Mouse (Mus musculus) liver, embryonic 16.5 days (tissue): Measurements from ENCODE around the gene Speer4f2. TPM values are rescaled to one million over a fixed set of nuclear protein-coding genes. Genes with fewer than 3 reads are reported as not detected.

Source experiments
- ATAC-seq: fragments of 200-750 bp; cut with Nextera tagmentation; 2 replicates; pipeline ENCODE4 v1.8.0; 2017; ENCODE audit warnings: low read depth, mild to moderate bottlenecking, moderate number of reproducible peaks, moderate library complexity
- H3K27ac ChIP-seq: fragments of 300-500 bp; sonication (generic); 2 replicates; pipeline ENCODE4 v1.5.1; 2014; ENCODE audit warnings: mild to moderate bottlenecking, low read length
- H3K27me3 ChIP-seq: fragments of 300-500 bp; sonication (generic); 2 replicates; pipeline ENCODE4 v1.6.1; 2014; ENCODE audit warnings: low read depth, low read length, mixed read lengths; ENCODE audit not compliant: control insufficient read depth, insufficient read depth
- H3K36me3 ChIP-seq: fragments of 300-500 bp; sonication (generic); 2 replicates; pipeline ENCODE4 v1.6.1; 2014; ENCODE audit warnings: mild to moderate bottlenecking; ENCODE audit not compliant: control insufficient read depth, insufficient read depth
- H3K4me1 ChIP-seq: fragments of 300-500 bp; sonication (generic); 2 replicates; pipeline ENCODE4 v1.6.1; 2014; ENCODE audit warnings: low read depth, low read length, mixed read lengths; ENCODE audit not compliant: control insufficient read depth
- H3K4me2 ChIP-seq: fragments of 300-500 bp; sonication (generic); 2 replicates; pipeline ENCODE4 v1.6.1; 2014; ENCODE audit warnings: low read depth, low read length, mixed read lengths
- H3K4me3 ChIP-seq: fragments of 300-500 bp; sonication (generic); 2 replicates; pipeline ENCODE4 v1.5.1; 2014; ENCODE audit warnings: low read depth, mild to moderate bottlenecking, low read length
- H3K9ac ChIP-seq: fragments of 300-500 bp; sonication (generic); 2 replicates; pipeline ENCODE4 v1.6.1; 2014; ENCODE audit warnings: low read depth, low read length
- H3K9me3 ChIP-seq: fragments of 300-500 bp; sonication (generic); replicated peaks from 2 replicates; pipeline ENCODE4 v1.6.1; 2016; ENCODE audit warnings: low read length; ENCODE audit not compliant: control insufficient read depth
- whole genome bisulfite sequencing: fragments of 180-500 bp; shearing (Covaris S2); extraction: QIAGEN DNeasy Blood & Tissue Kit; methylation state at CpG from one replicate; pipeline ENCODE4 v1.1.7; 2014; ENCODE audit not compliant: insufficient replicate concordance; 5-methylcytosine and 5-hydroxymethylcytosine counted together
- polyA plus RNA-seq: library from polyadenylated mRNA; unstranded; fragments of >200 nt; fragmentation: Nextera tagmentation; extraction: Ambion mirVana; gene quantifications from 2 replicates; pipeline ENCODE4 v1.2.1, GENCODE M21; 2015

Speer4f2 gene
- polyA plus RNA-seq, 1 experiment from 2014 or later, result not detected

- Histone ChIP-seq H3K4me2 (no peak overlapping the region), H3K27ac (no peak overlapping the region), H3K27me3 (no peaks in the 10 kb centered on the region), H3K9ac (no peak overlapping the region), H3K4me3 (no peak overlapping the region), H3K4me1 (no peaks in the 10 kb centered on the region), H3K9me3 (no peaks in the 10 kb centered on the region), H3K36me3 (no peaks in the 10 kb centered on the region)
- peak; percentile 56; the same call in 1 of the 2 replicates for ATAC-seq
- 27% methylated on average over 4 of the region's 4 CpGs for WGBS
These were observed 29.5 kb downstream of the Speer4f2 start for GRCm38 (mm10) chr5:17402330-17403125.

- Histone ChIP-seq H3K36me3 (no peaks in the 10 kb centered on the region), H3K9me3 (no peaks in the 10 kb centered on the region), H3K9ac (no peak overlapping the region), H3K4me3 (no peak overlapping the region), H3K27me3 (no peaks in the 10 kb centered on the region), H3K4me1 (no peaks in the 10 kb centered on the region), H3K4me2 (no peak overlapping the region), H3K27ac (no peak overlapping the region)
- no peak for ATAC-seq
These were observed 30.6 kb downstream of the Speer4f2 start for GRCm38 (mm10) chr5:17403584-17403983.

- H3K4me1 ChIP-seq, result no peaks in the 10 kb centered on the region
- H3K4me3 ChIP-seq, result no peak overlapping the region
- no peak overlapping the region for H3K4me2 ChIP-seq
- no peaks in the 10 kb centered on the region for H3K27me3 ChIP-seq
- H3K9ac ChIP-seq, result no peak overlapping the region
- H3K36me3 ChIP-seq, result no peaks in the 10 kb centered on the region
- 34% methylated on average over 4 of the region's 4 CpGs for WGBS
- no peak for ATAC-seq
- no peak overlapping the region for H3K27ac ChIP-seq
- H3K9me3 ChIP-seq, result no peaks in the 10 kb centered on the region
These were observed 36.1 kb downstream of the Speer4f2 start for GRCm38 (mm10) chr5:17408924-17409660.

- H3K4me3 ChIP-seq, result no peak overlapping the region
- no peak overlapping the region for H3K27ac ChIP-seq
- no peak for ATAC-seq
- H3K9ac ChIP-seq, result no peak overlapping the region
- WGBS, result 60% methylated on average over 2 of the region's 2 CpGs
- H3K36me3 ChIP-seq, result no peaks in the 10 kb centered on the region
- H3K9me3 ChIP-seq, result no peaks in the 10 kb centered on the region
- H3K4me2 ChIP-seq, result no peak overlapping the region
- H3K4me1 ChIP-seq, result no peaks in the 10 kb centered on the region
- no peaks in the 10 kb centered on the region for H3K27me3 ChIP-seq
These were observed 44.2 kb downstream of the Speer4f2 start for GRCm38 (mm10) chr5:17417201-17417600.

GRCm38 (mm10) chr5:17419215-17419820 is 46.3 kb downstream of the Speer4f2 start:
- Histone ChIP-seq H3K36me3 (no peaks in the 10 kb centered on the region), H3K4me1 (no peaks in the 10 kb centered on the region), H3K27ac (no peak overlapping the region), H3K9me3 (no peaks in the 10 kb centered on the region), H3K4me2 (no peak overlapping the region), H3K9ac (no peak overlapping the region), H3K4me3 (no peak overlapping the region), H3K27me3 (no peaks in the 10 kb centered on the region)
- 69% methylated on average over 1 of the region's 1 CpGs for WGBS
- no peak for ATAC-seq

GRCm38 (mm10) chr5:17419921-17420320 is 46.9 kb downstream of the Speer4f2 start:
- Histone ChIP-seq H3K27me3 (no peaks in the 10 kb centered on the region), H3K9ac (no peak overlapping the region), H3K4me3 (no peak overlapping the region), H3K4me2 (no peak overlapping the region), H3K9me3 (no peaks in the 10 kb centered on the region), H3K4me1 (no peaks in the 10 kb centered on the region), H3K36me3 (no peaks in the 10 kb centered on the region), H3K27ac (no peak overlapping the region)
- no peak for ATAC-seq

- H3K4me3 ChIP-seq, result no peak overlapping the region
- no peak for ATAC-seq
- H3K4me1 ChIP-seq, result no peaks in the 10 kb centered on the region
- 72% methylated on average over 1 of the region's 1 CpGs for WGBS
- no peak overlapping the region for H3K27ac ChIP-seq
- no peaks in the 10 kb centered on the region for H3K27me3 ChIP-seq
- no peaks in the 10 kb centered on the region for H3K9me3 ChIP-seq
- H3K9ac ChIP-seq, result no peak overlapping the region
- no peaks in the 10 kb centered on the region for H3K36me3 ChIP-seq
- no peak overlapping the region for H3K4me2 ChIP-seq
These were observed 49.2 kb downstream of the Speer4f2 start for GRCm38 (mm10) chr5:17422225-17422624.

GRCm38 (mm10) chr5:17426930-17427329 is 54.0 kb downstream of the Speer4f2 start:
- no peaks in the 10 kb centered on the region for H3K36me3 ChIP-seq
- no peak overlapping the region for H3K27ac ChIP-seq
- no peaks in the 10 kb centered on the region for H3K9me3 ChIP-seq
- H3K4me1 ChIP-seq, result no peaks in the 10 kb centered on the region
- H3K9ac ChIP-seq, result no peak overlapping the region
- no peak overlapping the region for H3K4me2 ChIP-seq
- H3K4me3 ChIP-seq, result no peak overlapping the region
- 32% methylated on average over 1 of the region's 1 CpGs for whole genome bisulfite sequencing
- H3K27me3 ChIP-seq, result no peaks in the 10 kb centered on the region
- ATAC-seq, result no peak
